Mouse (Mus musculus) midbrain, embryonic 12.5 days (tissue): Measurements from ENCODE around the gene Ngrn. TPM values are rescaled to one million over a fixed set of nuclear protein-coding genes. Genes with fewer than 3 reads are reported as not detected.

ENCODE experiments used
- ATAC-seq: fragments of 200-750 bp; cut with Nextera tagmentation; 2 replicates; pipeline ENCODE4 v1.8.0; 2017; ENCODE audit warnings: low read depth, moderate TSS enrichment, moderate library complexity; ENCODE audit not compliant: low FRiP score
- H3K27ac ChIP-seq: fragments of 300-500 bp; sonication (generic); replicated peaks from 2 replicates; pipeline ENCODE4 v1.5.1; 2016; ENCODE audit warnings: mild to moderate bottlenecking
- H3K27me3 ChIP-seq: fragments of 300-500 bp; sonication (generic); 2 replicates; pipeline ENCODE4 v1.6.1; 2016; ENCODE audit warnings: mild to moderate bottlenecking
- H3K36me3 ChIP-seq: fragments of 300-500 bp; sonication (generic); 2 replicates; pipeline ENCODE4 v1.6.1; 2016
- H3K4me1 ChIP-seq: fragments of 300-500 bp; sonication (generic); 2 replicates; pipeline ENCODE4 v1.6.1; 2016
- H3K4me2 ChIP-seq: fragments of 300-500 bp; sonication (generic); replicated peaks from 2 replicates; pipeline ENCODE4 v1.6.1; 2016; ENCODE audit warnings: mild to moderate bottlenecking, moderate library complexity
- H3K4me3 ChIP-seq: fragments of 300-500 bp; sonication (generic); 2 replicates; pipeline ENCODE4 v1.5.1; 2016; ENCODE audit warnings: mild to moderate bottlenecking
- H3K9ac ChIP-seq: fragments of 300-500 bp; sonication (generic); replicated peaks from 2 replicates; pipeline ENCODE4 v1.6.1; 2016; ENCODE audit warnings: mild to moderate bottlenecking, moderate library complexity
- H3K9me3 ChIP-seq: fragments of 300-500 bp; sonication (generic); 2 replicates; pipeline ENCODE4 v1.6.1; 2016; ENCODE audit warnings: mild to moderate bottlenecking
- WGBS: fragments of 180-500 bp; shearing (Covaris S2); methylation state at CpG from one replicate; pipeline ENCODE4 v1.1.7; 2016; 5-methylcytosine and 5-hydroxymethylcytosine counted together
- polyA plus RNA-seq: library from polyadenylated mRNA; unstranded; fragments of >200 nt; fragmentation: Nextera tagmentation; extraction: Ambion mirVana; gene quantifications from 2 replicates; pipeline ENCODE4 v1.2.1, GENCODE M21; 2016

Ngrn gene
- polyA plus RNA-seq, 1 experiment from 2014 or later = 57.5 TPM

DNA sequence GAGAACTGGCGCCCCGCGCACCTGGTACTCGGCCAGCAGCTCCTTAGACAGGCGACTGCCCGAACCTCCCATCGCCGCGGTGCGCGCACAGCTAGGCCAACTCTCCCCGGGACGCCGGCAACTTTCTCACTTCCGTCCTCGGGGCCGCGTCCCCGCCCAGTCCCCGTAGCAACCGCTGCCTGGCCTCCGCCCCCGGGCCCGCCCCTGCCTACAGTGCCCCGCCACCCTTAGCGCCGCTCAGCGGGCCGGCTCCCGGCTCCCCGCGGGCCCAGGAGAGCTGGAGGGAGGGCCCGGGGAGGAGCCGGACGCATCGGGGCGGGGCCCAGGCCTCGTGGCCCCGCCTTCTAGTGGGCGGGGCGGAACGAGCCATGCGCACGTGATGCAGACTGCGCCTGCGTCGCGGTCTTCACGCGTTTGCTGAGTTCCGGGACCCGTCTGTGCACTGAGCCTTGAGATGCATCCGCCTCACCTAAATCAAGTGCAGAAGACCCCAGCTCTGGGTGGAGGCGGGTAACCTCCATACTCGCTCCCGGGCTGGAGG, 28.5 kb upstream of the Ngrn start, which contains the start of the genes Cib1 and Gdpgp1:
TSS of gene Cib1 (minus strand) at position 325 of the 541 bp plus-strand sequence.
TSS of gene Gdpgp1 (plus strand) at position 377 of the 541 bp plus-strand sequence.
- H3K4me1 ChIP-seq = peaks cover 20% of the 10 kb centered on the region
- H3K27ac ChIP-seq = peak within 1 kb of the TSS; percentile 40; the same call in 1 of the 2 replicates
- peak within 1 kb of the TSS; percentile 83 for H3K4me2 ChIP-seq
- ATAC-seq = peak; percentile 97
- H3K27me3 ChIP-seq = peaks cover 22% of the 10 kb centered on the region
- no peaks in the 10 kb centered on the region for H3K9me3 ChIP-seq
- H3K4me3 ChIP-seq = peak within 1 kb of the TSS; percentile 73
- peaks cover 6% of the 10 kb centered on the region; the same call in 1 of the 2 replicates for H3K36me3 ChIP-seq
- under 1% methylated on average over 54 of the region's 56 CpGs for WGBS
- H3K9ac ChIP-seq = peak within 1 kb of the TSS; percentile 70

DNA sequence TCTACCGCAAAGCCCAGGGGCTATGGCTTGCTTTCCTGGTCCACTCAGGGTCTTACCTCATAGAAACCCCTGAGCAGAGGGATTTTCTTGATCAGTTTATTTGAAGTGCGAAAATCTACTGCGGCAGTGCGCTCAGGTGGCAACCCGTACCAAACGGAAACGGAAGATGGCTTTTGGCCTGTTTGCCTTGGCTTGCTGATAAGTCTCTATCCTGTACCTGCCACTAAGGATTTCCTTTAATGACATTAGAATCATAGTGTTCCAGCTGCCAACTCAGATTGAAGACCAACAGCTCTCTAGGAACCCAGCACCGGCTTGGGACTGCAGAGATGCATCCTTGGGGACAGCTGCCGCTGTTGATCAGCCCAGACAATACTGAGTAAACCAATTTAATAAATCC, 27.2 kb upstream of the Ngrn start:
- H3K4me1 ChIP-seq = peaks cover 20% of the 10 kb centered on the region
- no peak overlapping the region for H3K9ac ChIP-seq
- 72% methylated on average over 9 of the region's 9 CpGs for WGBS
- H3K27me3 ChIP-seq = peaks cover 22% of the 10 kb centered on the region
- peaks cover 8% of the 10 kb centered on the region for H3K36me3 ChIP-seq
- H3K27ac ChIP-seq = no peak overlapping the region
- peak overlapping the region; percentile 83 for H3K4me2 ChIP-seq
- H3K4me3 ChIP-seq = 0 out of 2 replicates have a peak overlapping the region, but pooled peaks have one; percentile 10
- ATAC-seq = no peak
- H3K9me3 ChIP-seq = no peaks in the 10 kb centered on the region

DNA sequence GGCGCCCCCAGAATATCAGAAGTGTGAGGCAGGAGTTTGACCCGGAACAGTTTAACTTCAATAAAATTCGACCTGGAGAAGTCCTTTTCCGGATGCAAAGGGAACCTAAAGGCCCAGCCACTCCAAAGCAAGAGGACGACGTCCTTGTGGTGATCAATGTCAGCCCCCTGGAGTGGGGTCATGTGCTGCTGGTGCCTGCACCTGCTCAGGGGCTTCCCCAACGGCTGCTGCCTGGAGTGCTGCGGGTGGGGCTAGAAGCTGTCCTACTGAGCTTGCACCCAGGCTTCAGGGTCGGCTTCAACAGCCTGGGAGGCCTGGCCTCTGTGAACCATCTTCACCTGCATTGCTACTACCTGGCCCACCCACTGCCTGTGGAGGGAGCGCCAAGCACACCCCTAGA, 22.5 kb upstream of the Ngrn start:
- no peaks in the 10 kb centered on the region for H3K9me3 ChIP-seq
- no peaks in the 10 kb centered on the region for H3K27me3 ChIP-seq
- no peak for ATAC-seq
- H3K4me1 ChIP-seq = peaks cover 6% of the 10 kb centered on the region
- no peak overlapping the region for H3K4me2 ChIP-seq
- 91% methylated on average over 10 of the region's 10 CpGs for WGBS
- H3K4me3 ChIP-seq = no peak overlapping the region
- peaks cover 20% of the 10 kb centered on the region for H3K36me3 ChIP-seq
- no peak overlapping the region for H3K27ac ChIP-seq
- no peak overlapping the region for H3K9ac ChIP-seq

DNA sequence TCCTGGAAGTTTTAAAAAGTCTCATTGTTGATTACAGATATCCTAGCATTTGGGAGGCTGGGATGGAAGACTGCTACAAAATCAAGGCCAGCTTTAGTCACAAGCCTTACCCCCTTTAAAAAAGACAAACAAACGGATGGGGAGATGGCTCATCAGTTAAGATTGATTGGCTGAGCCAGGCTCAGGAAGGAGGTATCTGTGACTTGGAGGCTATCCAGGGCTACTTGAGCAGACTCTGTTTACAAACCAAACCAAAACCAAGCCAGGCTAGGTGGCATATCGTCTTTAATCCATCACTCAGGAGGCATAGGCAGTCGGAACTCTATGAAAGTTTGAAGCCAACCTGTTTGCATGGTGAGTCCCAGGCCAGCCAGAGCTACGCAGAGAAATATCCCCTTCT, 19.4 kb upstream of the Ngrn start:
- H3K36me3 ChIP-seq = peaks cover 20% of the 10 kb centered on the region
- no peak overlapping the region for H3K9ac ChIP-seq
- 89% methylated on average over 4 of the region's 4 CpGs for WGBS
- H3K27me3 ChIP-seq = no peaks in the 10 kb centered on the region
- H3K27ac ChIP-seq = no peak overlapping the region
- no peaks in the 10 kb centered on the region for H3K9me3 ChIP-seq
- no peak overlapping the region for H3K4me2 ChIP-seq
- H3K4me1 ChIP-seq = no peaks in the 10 kb centered on the region
- no peak for ATAC-seq
- H3K4me3 ChIP-seq = no peak overlapping the region

DNA sequence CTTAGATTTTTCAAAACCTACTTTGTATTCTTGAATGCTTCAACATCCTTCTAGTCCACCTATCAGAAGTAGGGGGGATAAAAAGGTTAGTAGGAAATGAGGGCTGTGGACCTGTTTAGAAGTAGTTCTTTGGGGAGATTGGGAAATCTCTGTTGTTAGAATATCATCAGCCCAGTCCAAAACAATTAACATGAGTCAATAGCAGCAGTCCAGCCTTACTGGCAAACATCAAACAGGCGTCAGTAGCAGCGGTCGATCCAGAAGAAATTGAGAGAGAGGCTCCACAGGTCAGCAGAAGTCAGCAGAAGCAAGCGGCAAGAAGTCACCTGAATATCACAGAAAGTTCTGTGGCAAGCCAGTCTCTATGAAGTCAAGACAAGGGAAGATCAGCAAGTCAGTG, 16.2 kb upstream of the Ngrn start:
- Histone ChIP-seq H3K4me1 (no peaks in the 10 kb centered on the region), H3K36me3 (peaks cover 5% of the 10 kb centered on the region), H3K27me3 (no peaks in the 10 kb centered on the region), H3K9me3 (no peaks in the 10 kb centered on the region), H3K4me3 (no peak overlapping the region), H3K27ac (no peak overlapping the region), H3K9ac (no peak overlapping the region), H3K4me2 (no peak overlapping the region)
- no peak for ATAC-seq
- 90% methylated on average over 4 of the region's 4 CpGs for WGBS

DNA sequence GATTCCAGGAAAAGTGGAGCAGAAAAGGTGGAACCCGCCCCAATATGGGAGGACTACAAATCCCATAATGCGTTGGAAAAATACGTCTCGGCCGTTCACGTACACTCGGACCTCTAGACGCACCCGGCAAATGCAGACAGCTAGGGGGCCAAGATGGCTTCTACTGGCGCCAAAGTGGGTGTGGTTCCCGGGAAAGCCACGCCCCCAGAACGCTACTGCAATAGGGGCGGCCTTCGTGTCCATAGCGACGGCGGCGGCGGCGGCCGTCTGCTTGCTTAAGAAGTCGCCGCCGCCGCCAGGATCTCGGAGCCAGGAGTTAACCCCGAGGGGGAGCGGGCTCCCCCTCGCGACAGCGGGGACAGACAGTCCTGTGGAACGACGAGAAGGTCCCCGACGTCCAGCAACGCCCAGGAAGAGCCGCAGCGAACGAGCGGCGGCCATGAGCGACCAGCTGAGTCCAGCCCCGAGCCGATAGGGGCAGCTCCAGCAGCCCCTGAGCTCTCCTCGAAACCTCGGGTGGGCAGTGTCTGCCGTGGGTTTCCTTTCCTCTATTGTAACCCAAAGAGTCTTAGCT, 14.8 kb upstream of the Ngrn start, which contains the start of gene Ttll13:
TSS of gene Ttll13 (plus strand) at position 229 of the 574 bp plus-strand sequence.
- Histone ChIP-seq H3K4me2 (peak within 1 kb of the TSS; percentile 55), H3K4me1 (no peaks in the 10 kb centered on the region), H3K9me3 (no peaks in the 10 kb centered on the region), H3K36me3 (no peaks in the 10 kb centered on the region; the same call in 1 of the 2 replicates), H3K4me3 (peak within 1 kb of the TSS; percentile 50), H3K27ac (peak within 1 kb of the TSS; percentile 88), H3K9ac (peak within 1 kb of the TSS; percentile 62), H3K27me3 (peaks cover 8% of the 10 kb centered on the region; the same call in 1 of the 2 replicates)
- WGBS = under 1% methylated on average over 48 of the region's 48 CpGs
- peak; percentile 98 for ATAC-seq

DNA sequence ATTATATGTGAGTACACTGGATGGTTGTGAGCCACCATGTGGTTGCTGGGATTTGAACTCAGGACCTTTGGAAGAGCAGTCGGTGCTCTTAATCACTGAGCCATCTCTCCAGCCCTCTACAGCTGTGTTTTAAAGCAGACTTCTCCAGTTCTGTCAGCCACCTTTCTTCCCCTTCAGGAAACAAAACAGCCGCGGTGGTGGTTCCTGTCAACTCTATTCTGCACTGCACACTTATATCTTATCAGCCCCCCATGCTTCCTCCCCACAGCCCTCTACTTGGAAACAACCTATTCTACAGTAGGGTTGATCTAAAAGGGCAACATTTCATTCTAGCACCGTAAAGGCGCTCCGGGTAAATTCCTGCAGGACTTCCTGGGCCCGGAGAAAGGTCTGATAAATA, 14.2 kb upstream of the Ngrn start:
- Histone ChIP-seq H3K36me3 (no peaks in the 10 kb centered on the region), H3K27me3 (peaks cover 11% of the 10 kb centered on the region; the same call in 1 of the 2 replicates), H3K4me3 (peak overlapping the region; percentile 50), H3K9ac (no peak overlapping the region), H3K4me2 (peak overlapping the region; percentile 55), H3K27ac (peak overlapping the region; percentile 88; the same call in 1 of the 2 replicates), H3K9me3 (no peaks in the 10 kb centered on the region), H3K4me1 (no peaks in the 10 kb centered on the region)
- no peak for ATAC-seq
- WGBS = 66% methylated on average over 7 of the region's 7 CpGs

DNA sequence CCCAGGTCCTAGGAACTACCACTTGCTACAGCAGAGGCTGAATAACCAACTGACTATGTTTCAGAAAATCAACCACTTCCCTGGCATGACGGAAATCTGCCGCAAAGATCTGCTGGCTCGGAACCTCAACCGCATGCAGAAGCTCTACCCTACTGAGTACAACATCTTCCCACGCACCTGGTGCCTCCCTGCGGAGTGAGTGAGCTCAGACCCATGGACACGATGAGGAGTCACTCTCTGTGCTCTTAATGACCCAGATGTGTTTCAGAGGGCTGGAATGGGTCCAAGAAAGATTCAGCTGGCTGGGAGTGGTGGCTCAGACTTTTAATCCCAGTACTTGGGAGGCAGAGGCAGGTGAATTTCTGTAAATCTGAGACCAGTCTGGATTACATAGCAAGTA, 8.6 kb upstream of the Ngrn start:
- Histone ChIP-seq H3K36me3 (no peaks in the 10 kb centered on the region), H3K4me3 (no peak overlapping the region), H3K27ac (no peak overlapping the region), H3K9ac (no peak overlapping the region), H3K4me2 (no peak overlapping the region), H3K4me1 (no peaks in the 10 kb centered on the region), H3K27me3 (peaks cover 38% of the 10 kb centered on the region), H3K9me3 (no peaks in the 10 kb centered on the region)
- 85% methylated on average over 7 of the region's 7 CpGs for WGBS
- no peak for ATAC-seq

DNA sequence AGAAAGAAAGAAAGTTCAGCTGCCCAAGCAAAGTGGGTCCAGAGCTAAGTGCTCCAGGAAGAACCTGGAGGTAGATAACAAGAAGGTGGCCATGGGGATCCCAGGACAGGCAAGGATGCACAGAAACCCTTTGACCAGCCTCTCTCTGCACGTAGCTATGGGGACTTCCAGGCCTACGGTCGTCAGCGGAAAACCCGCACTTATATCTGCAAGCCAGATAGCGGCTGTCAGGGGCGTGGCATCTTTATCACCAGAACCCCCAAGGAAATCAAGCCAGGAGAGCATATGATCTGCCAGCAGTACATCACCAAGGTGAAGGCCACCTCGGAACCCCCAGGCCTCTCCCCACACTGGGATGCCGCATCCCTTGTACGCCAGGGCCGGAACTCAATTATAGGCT, 8.1 kb upstream of the Ngrn start:
- H3K4me3 ChIP-seq = no peak overlapping the region
- no peak for ATAC-seq
- peaks cover 42% of the 10 kb centered on the region for H3K27me3 ChIP-seq
- H3K9ac ChIP-seq = no peak overlapping the region
- no peaks in the 10 kb centered on the region for H3K4me1 ChIP-seq
- no peaks in the 10 kb centered on the region for H3K36me3 ChIP-seq
- no peak overlapping the region for H3K27ac ChIP-seq
- WGBS = 91% methylated on average over 11 of the region's 11 CpGs
- no peaks in the 10 kb centered on the region for H3K9me3 ChIP-seq
- H3K4me2 ChIP-seq = no peak overlapping the region

DNA sequence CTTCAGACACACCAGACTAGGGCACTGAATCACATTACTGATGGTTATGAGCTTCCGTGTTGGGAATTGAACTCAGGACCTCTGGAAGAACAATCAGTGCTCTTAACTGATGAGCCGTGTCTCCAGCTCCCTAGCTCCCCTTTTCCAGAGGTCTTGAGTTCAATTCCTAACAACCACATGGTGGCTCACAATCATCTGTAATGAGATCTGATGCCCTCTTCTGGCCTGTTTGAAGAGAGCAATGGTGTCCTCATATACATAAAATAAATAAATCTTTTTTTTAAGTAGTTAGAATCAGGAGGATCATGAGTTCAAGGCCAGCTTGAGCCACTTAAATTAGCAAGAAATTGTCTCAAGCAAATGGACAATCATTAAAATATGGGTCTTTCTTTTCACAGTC, 5.0 kb upstream of the Ngrn start:
- Histone ChIP-seq H3K27me3 (peaks cover 57% of the 10 kb centered on the region), H3K27ac (no peak overlapping the region), H3K4me3 (no peak overlapping the region), H3K9me3 (no peaks in the 10 kb centered on the region), H3K4me1 (peaks cover 6% of the 10 kb centered on the region; the same call in 1 of the 2 replicates), H3K9ac (no peak overlapping the region), H3K36me3 (no peaks in the 10 kb centered on the region), H3K4me2 (no peak overlapping the region)
- no peak for ATAC-seq
- 79% methylated on average over 2 of the region's 2 CpGs for WGBS

DNA sequence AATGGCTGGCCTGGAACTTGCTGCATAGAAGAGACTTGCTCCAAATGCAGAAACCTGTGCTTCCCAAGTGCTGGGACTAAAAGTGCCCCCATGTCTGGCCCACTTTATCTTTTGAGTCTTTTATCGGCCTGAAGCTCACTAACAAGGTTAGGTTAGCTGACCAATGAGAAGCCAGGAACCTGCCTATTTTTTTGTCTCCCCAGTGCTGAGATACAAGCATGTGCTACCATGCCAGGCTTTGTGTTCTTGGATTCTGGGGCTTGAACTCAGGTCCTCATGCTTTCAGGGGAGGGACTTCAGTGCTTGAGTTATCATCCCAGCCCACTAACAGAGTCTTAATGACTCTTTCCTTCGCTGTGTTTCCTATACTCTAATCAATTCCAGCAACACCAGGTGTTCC, 3.3 kb upstream of the Ngrn start:
- no peak overlapping the region for H3K4me2 ChIP-seq
- no peaks in the 10 kb centered on the region for H3K9me3 ChIP-seq
- H3K4me3 ChIP-seq = no peak overlapping the region
- H3K9ac ChIP-seq = no peak overlapping the region
- peaks cover 14% of the 10 kb centered on the region for H3K4me1 ChIP-seq
- H3K27ac ChIP-seq = no peak overlapping the region
- WGBS = 58% methylated on average over 2 of the region's 2 CpGs
- ATAC-seq = no peak
- no peaks in the 10 kb centered on the region for H3K36me3 ChIP-seq
- peaks cover 46% of the 10 kb centered on the region for H3K27me3 ChIP-seq

DNA sequence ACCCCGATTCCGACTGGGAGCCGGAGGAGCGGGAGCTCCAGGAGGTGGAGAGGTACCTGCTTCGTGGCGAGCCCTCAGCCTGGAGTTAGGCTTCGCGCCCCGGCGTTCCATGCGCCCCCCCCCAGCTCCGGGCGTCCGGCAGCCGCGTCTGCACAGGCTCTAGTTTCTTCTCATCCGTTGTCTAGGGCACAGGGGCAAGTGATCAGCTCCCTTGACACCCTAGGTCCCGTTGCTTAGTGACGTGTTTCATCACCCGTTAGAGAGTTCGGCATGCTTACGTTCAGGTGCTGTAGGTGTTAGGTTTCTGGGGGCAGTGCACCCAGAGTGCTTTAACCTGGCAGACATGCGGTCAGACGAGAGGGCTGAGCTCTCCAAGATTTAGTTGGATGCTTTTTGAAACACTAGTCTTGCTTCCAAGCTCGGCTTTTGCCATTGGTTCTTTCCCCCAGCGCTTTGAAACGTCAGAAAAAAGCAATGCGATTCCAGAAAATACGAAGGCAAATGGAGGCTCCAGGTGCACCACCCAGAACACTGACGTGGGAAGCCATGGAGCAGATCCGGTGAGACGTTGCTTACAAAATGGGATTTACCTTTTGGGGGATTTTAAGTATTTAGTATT, 466 bp downstream of the Ngrn start:
- peaks cover 26% of the 10 kb centered on the region for H3K36me3 ChIP-seq
- no peaks in the 10 kb centered on the region for H3K9me3 ChIP-seq
- peak overlapping the region; percentile 87 for H3K4me3 ChIP-seq
- peak overlapping the region; percentile 52; the same call in 1 of the 2 replicates for H3K27ac ChIP-seq
- ATAC-seq = peak; percentile 70
- H3K9ac ChIP-seq = peak overlapping the region; percentile 78
- H3K4me1 ChIP-seq = peaks cover 14% of the 10 kb centered on the region
- H3K4me2 ChIP-seq = peak overlapping the region; percentile 96
- peaks cover 35% of the 10 kb centered on the region for H3K27me3 ChIP-seq
- 2% methylated on average over 29 of the region's 32 CpGs for WGBS
